Mouse (Mus musculus) E14TG2a.4 (cell line): ENCODE results near the gene Immp2l.

Experiments used
- CTCF ChIP-seq: conservative IDR thresholded peaks from 2 replicates; pipeline ENCODE4 v1.5.1; 2014; ENCODE audit warnings: low read length
- NANOG ChIP-seq: IDR thresholded peaks from 2 replicates; pipeline ENCODE4 v1.6.1; 2014; ENCODE audit warnings: borderline replicate concordance, low read length, mixed read lengths
- POU5F1 ChIP-seq: IDR thresholded peaks from 2 replicates; pipeline ENCODE4 v1.6.1; 2014; ENCODE audit warnings: low read length, borderline replicate concordance

DNA sequence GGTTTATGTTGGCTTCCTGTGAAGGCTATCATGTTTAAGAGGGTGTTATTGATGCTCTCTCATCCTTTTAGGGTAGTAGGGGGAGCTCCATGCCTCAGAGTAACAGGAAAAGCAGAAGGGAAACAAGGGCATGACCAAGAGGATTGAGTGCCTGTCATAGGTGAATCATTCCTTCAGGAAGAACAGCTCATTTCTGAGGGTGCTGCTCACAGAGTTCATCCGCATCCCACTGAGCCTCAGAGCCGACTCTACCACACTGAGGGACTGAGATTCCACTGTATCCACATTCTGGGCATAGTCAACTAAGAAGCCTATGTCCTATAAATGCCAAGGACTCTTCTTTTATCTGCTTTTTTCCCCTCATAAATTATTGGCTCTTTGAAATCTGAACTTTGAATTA lies 497.8 kb downstream of the Immp2l start:
- no peak for TF ChIP-seq CTCF
- no peak for TF ChIP-seq NANOG
- TF ChIP-seq POU5F1, result no peak
